Mouse (Mus musculus): ENCODE results near the gene Trpc4.

Trpc4 gene

DNA sequence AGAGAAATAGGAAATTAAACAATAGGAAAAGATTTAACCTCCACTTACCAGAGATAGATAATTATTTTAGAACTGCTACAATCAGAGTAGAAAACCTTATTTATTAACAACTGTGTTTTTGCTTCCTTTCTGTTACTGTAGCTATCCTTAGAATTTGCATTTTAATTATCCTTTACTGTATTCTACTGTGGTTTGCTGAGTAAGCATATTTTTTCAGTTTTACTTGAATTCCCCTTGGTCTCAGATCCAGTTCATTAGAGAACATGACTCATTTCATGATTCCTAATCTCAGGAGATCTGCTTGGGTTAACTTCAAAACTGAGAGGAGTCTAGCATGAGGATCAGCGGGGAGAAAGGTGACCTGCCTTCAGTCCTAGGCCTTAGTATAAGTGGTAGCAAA is 111.1 kb downstream of the Trpc4 start:
- DNase-seq (ENCODE audit: low spot score in 2 of 2), result no peak

DNA sequence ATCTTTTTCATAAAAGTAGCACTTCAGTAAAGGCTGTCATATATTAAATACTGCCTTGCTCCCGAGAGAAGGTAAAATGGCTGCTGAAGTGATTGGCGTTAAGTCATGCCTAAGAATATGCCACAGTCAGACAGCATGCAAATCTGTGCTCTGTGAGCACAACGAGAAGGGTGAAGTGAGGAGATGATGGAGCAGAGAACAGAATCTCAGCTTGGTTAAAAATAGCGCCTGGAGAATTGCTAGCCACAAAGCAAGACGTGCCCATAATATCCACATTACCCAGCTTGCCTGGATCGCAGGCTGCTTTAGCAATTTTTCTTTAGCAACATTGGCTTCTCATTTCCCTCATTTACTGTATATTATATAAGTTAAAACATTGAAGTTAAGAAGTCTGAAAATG is 113.3 kb downstream of the Trpc4 start:
- peak; percentile 16 to 68 for DNase-seq (ENCODE audit: low spot score in 2 of 2)

DNA sequence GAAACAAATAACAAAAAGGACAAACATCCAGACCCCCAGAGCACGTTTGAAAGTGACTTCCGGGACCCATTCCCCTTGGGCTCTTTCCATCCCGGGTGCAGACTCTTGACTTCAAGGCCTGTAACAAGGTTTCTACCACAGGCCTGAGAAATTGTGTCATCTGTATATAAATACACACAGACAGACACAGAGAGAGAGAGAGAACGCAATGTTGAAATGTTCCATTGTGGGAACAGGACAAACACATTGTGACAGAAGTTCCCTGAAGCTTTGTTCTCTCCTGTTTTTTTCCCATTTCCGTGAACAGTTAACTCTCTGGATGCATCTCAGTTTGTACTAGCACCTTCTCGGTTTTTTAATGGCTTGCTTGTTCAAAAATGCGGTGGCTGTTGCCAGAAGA is 118.8 kb downstream of the Trpc4 start:
- DNase-seq (ENCODE audit: low spot score in 2 of 2), result no peak

- DNase-seq (ENCODE audit: low spot score in 2 of 2), result no peak
Observed at GRCm38 (mm10) chr3:54289731-54290130, 133.9 kb downstream of the Trpc4 start.

GRCm38 (mm10) chr3:54310604-54311003 is 154.8 kb downstream of the Trpc4 start:
- DNase-seq (ENCODE audit: low spot score in 2 of 2), result no peak

DNA sequence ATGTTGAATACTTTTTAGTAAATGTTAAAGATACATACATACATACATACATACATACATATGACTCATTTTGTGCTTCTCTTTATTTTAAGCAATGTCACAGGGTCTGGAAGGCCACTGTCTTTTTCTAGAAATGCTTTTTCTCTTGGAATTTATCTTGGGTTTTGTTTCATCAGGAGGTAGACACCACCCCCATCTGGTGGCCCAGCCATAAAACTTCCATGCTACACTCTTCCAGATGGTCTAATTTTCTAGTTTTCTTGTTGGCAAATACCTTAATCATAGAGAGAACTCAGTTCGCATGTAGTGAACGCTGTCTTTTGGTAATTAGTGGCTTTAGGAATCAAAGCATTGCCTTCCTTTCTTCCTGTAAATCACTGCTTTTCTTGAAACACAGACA is 158.2 kb downstream of the Trpc4 start:
- DNase-seq (ENCODE audit: low spot score in 2 of 2), result no peak

- peak; percentile 53 to 54 for DNase-seq (ENCODE audit: low spot score in 2 of 2)
Observed at GRCm38 (mm10) chr3:54352891-54353652, 197.2 kb downstream of the Trpc4 start.

DNA sequence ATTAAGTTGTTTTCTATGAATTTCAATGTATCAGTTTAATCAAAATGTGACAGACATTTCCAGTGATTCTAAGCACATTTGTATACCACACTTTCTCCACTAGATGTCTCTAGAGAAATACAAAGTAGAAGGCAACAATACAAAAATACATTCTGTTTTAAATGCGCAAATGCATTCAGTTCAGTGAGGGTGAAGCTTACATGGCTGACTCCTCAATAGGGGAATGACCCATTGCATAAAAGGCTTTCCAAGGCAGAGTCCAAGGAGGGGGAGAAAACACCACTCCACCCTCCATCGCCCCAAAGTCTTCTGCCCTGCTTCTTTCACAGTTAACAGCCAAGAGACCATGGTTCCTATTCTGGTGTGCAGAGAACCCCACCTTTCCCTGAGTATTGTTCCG is 201.7 kb downstream of the Trpc4 start:
- no peak for DNase-seq (ENCODE audit: low spot score in 2 of 2)

DNA sequence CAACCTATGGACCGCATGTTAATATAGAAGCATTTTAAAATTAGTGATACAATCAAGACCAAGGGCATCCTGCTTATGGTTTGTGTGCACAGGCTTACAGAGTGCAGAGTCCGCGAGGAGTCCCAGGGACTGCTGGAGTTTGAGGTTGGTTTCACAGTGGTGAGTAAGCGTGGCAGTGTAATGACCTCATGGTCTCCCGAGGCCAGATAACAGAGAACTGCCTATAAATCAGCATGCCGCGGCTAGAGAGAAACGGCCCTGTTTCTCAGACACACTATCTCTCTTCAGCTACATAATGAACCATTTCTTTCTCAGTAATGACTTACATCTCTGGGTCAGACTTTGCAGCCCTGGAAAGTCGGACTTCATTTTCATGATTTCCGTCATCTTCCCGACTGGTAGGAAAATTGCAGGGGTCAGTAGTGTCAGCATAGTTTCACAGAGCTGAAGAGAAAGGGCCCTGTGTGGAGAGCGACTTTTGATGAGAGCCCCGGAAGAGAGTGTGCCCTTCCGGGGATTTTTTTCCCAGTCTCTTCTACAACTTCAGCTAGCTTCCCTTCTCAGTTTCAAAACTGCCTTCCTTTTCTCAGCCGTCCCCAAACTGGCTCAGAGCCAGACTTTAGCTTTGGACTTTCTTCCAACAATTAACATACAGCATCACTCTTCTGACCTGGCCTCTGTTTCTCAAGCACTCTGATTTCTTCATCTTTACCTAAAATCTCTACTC is 202.8 kb downstream of the Trpc4 start:
- no peak for DNase-seq (ENCODE audit: low spot score in 2 of 2)

GRCm38 (mm10) chr3:54360897-54361296 is 205.1 kb downstream of the Trpc4 start, which contains the start of gene Postn:
Gene Postn (plus strand): TSS chr3:54361109.
- DNase-seq (ENCODE audit: low spot score in 2 of 2), result no peak

DNA sequence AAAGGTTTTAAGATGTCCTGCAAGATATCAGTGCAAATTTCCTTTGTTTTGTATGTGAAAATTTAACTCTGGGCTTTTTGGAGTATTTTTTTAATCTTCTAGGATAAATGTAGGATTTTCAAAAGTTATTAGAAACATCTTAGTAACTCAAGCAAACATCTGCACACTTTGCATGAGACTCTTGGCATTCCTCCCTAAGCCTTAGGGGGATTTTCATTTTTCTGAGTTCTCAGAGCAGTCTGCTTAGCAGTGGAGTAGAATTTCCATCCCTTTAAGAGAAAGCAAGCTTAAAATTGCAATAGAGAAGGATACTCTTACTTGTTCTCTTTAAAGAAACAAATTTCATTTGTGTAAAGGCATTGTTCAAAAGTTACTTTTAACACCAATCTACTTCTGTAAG is 205.8 kb downstream of the Trpc4 start:
- DNase-seq (ENCODE audit: low spot score in 2 of 2), result no peak
